Mouse (Mus musculus): Measurements from ENCODE around the gene Dedd.

Gene Dedd

GRCm38 (mm10) chr1:171361106-171362103, 32.5 kb downstream of the Dedd start:
- in situ Hi-C loops (cut with MboI): loop anchor here (10.0 kb wide), 2 partner anchors 113 to 203 kb away; no protein-coding TSS in a partner anchor

- in situ Hi-C loops (cut with MboI): loop anchor here (10.0 kb wide), 2 partner anchors 109 to 199 kb away; no protein-coding TSS in a partner anchor
These were observed 37.0 kb downstream of the Dedd start for GRCm38 (mm10) chr1:171365934-171366333.

- in situ Hi-C loops (cut with MboI): loop anchor here (10.0 kb wide), 2 partner anchors 105 to 195 kb away; no protein-coding TSS in a partner anchor
These were observed 41.1 kb downstream of the Dedd start, which contains the start of gene Nectin4 for GRCm38 (mm10) chr1:171369845-171370556. Nectin4 (plus strand) TSS chr1:171370099.

- in situ Hi-C loops (cut with MboI): no loop called here
These were observed 43.9 kb downstream of the Dedd start for GRCm38 (mm10) chr1:171372880-171373279.

GRCm38 (mm10) chr1:171373946-171374345, 45.0 kb downstream of the Dedd start:
- in situ Hi-C loops (cut with MboI): no loop called here

- in situ Hi-C loops (cut with MboI): no loop called here
These were observed 46.7 kb downstream of the Dedd start for GRCm38 (mm10) chr1:171375646-171376097.

- in situ Hi-C loops (cut with MboI): no loop called here
These were observed 49.4 kb downstream of the Dedd start for GRCm38 (mm10) chr1:171378298-171378697.

- in situ Hi-C loops (cut with MboI): no loop called here
These were observed 51.1 kb downstream of the Dedd start for GRCm38 (mm10) chr1:171379935-171380599.

GRCm38 (mm10) chr1:171382096-171382620, 53.2 kb downstream of the Dedd start:
- in situ Hi-C loops (cut with MboI): no loop called here

GRCm38 (mm10) chr1:171384361-171384760, 55.4 kb downstream of the Dedd start:
- in situ Hi-C loops (cut with MboI): no loop called here

GRCm38 (mm10) chr1:171385171-171385570, 56.2 kb downstream of the Dedd start:
- in situ Hi-C loops (cut with MboI): no loop called here

- in situ Hi-C loops (cut with MboI): no loop called here
These were observed 58.2 kb downstream of the Dedd start for GRCm38 (mm10) chr1:171387099-171387498.

- in situ Hi-C loops (cut with MboI): no loop called here
These were observed 59.6 kb downstream of the Dedd start, which contains the start of gene Arhgap30 for GRCm38 (mm10) chr1:171388376-171389102. Arhgap30 (plus strand) TSS chr1:171388954.

GRCm38 (mm10) chr1:171390101-171390500, 61.2 kb downstream of the Dedd start:
- in situ Hi-C loops (cut with MboI): no loop called here

All from mature B cell (primary cell).